Mouse (Mus musculus) testis, adult 2 months (tissue): ENCODE measurements around the gene Bloc1s5.
"Not testable (repeated sequence)": the region's sequence is repeated elsewhere in the genome, so short reads cannot be mapped to it uniquely, and the experiment has no call there.

ENCODE experiments used
- CTCF ChIP-seq: fragments of 200-500 bp; IDR thresholded peaks from 2 replicates; pipeline ENCODE4 v1.5.1; 2012; ENCODE audit warnings: low read depth, mild to moderate bottlenecking, inconsistent platforms, low read length, moderate library complexity; ENCODE audit not compliant: control insufficient read depth, insufficient read depth, insufficient replicate concordance
- POLR2A ChIP-seq: fragments of 200-500 bp; IDR thresholded peaks from 2 replicates; pipeline ENCODE4 v1.6.1; 2012; ENCODE audit warnings: low read depth, mild to moderate bottlenecking, inconsistent platforms, low read length, moderate library complexity; ENCODE audit not compliant: control insufficient read depth

- TF ChIP-seq CTCF, POLR2A: not testable (repeated sequence)
Observed at GRCm38 (mm10) chr13:38618001-38618630, 16.8 kb downstream of the Bloc1s5 start.
